Mouse (Mus musculus): Measurements from ENCODE around the gene Ncoa1.
A peak's percentile ranks its signal among the peaks of the same experiment; 100 is the strongest.
"Not testable (repeated sequence)": the region's sequence is repeated elsewhere in the genome, so short reads cannot be mapped to it uniquely, and the experiment has no call there.

Ncoa1 gene

GRCm38 (mm10) chr12:4476291-4476831 is 621 bp downstream of the Ncoa1 start:
- DNase-seq (ENCODE audit: low spot score), result no peak

- DNase-seq (ENCODE audit: low spot score), result peak; percentile 63
Measured at GRCm38 (mm10) chr12:4475251-4475993, 1.6 kb downstream of the Ncoa1 start.

- DNase-seq (ENCODE audit: low spot score), result no peak
Measured at GRCm38 (mm10) chr12:4469115-4469514, 7.9 kb downstream of the Ncoa1 start.

GRCm38 (mm10) chr12:4463701-4464100 is 13.3 kb downstream of the Ncoa1 start:
- no peak for DNase-seq (ENCODE audit: low spot score)

- no peak for DNase-seq (ENCODE audit: low spot score)
Measured at GRCm38 (mm10) chr12:4462420-4462819, 14.6 kb downstream of the Ncoa1 start.

GRCm38 (mm10) chr12:4460990-4461389 is 16.0 kb downstream of the Ncoa1 start:
- DNase-seq (ENCODE audit: low spot score), result no peak

GRCm38 (mm10) chr12:4454956-4455565 is 21.9 kb downstream of the Ncoa1 start:
- DNase-seq (ENCODE audit: low spot score), result no peak

GRCm38 (mm10) chr12:4454248-4454647 is 22.7 kb downstream of the Ncoa1 start:
- DNase-seq (ENCODE audit: low spot score), result no peak

GRCm38 (mm10) chr12:4452233-4452632 is 24.7 kb downstream of the Ncoa1 start:
- DNase-seq (ENCODE audit: low spot score), result no peak

GRCm38 (mm10) chr12:4450485-4450884 is 26.5 kb downstream of the Ncoa1 start:
- not testable (repeated sequence) for DNase-seq (ENCODE audit: low spot score)

GRCm38 (mm10) chr12:4448076-4448589 is 28.8 kb downstream of the Ncoa1 start:
- no peak for DNase-seq (ENCODE audit: low spot score)

- no peak for DNase-seq (ENCODE audit: low spot score)
Measured at GRCm38 (mm10) chr12:4444946-4445345, 32.0 kb downstream of the Ncoa1 start.

- DNase-seq (ENCODE audit: low spot score), result no peak
Measured at GRCm38 (mm10) chr12:4441451-4441850, 35.5 kb downstream of the Ncoa1 start.

GRCm38 (mm10) chr12:4436198-4436597 is 40.8 kb downstream of the Ncoa1 start:
- no peak for DNase-seq (ENCODE audit: low spot score)

- DNase-seq (ENCODE audit: low spot score), result no peak
Measured at GRCm38 (mm10) chr12:4433549-4433948, 43.4 kb downstream of the Ncoa1 start.

GRCm38 (mm10) chr12:4431978-4432377 is 45.0 kb downstream of the Ncoa1 start:
- DNase-seq (ENCODE audit: low spot score), result no peak

- DNase-seq (ENCODE audit: low spot score), result peak; percentile 32
Measured at GRCm38 (mm10) chr12:4430061-4430825, 46.7 kb downstream of the Ncoa1 start.

- DNase-seq (ENCODE audit: low spot score), result no peak
Measured at GRCm38 (mm10) chr12:4418824-4419223, 58.2 kb downstream of the Ncoa1 start.

- DNase-seq (ENCODE audit: low spot score), result no peak
Measured at GRCm38 (mm10) chr12:4417626-4418263, 59.2 kb downstream of the Ncoa1 start.

- DNase-seq (ENCODE audit: low spot score), result no peak
Measured at GRCm38 (mm10) chr12:4407085-4407484, 69.9 kb downstream of the Ncoa1 start.

GRCm38 (mm10) chr12:4406155-4406554 is 70.8 kb downstream of the Ncoa1 start:
- DNase-seq (ENCODE audit: low spot score), result no peak

- DNase-seq (ENCODE audit: low spot score), result no peak
Measured at GRCm38 (mm10) chr12:4403206-4403605, 73.8 kb downstream of the Ncoa1 start.

All from adipocyte (in vitro differentiated cells).